Mouse (Mus musculus) heart, embryonic 16.5 days (tissue): Measurements from ENCODE around the gene Anapc2. TPM values are rescaled to one million over a fixed set of nuclear protein-coding genes. Genes with fewer than 3 reads are reported as not detected.

Experiments used
- polyA plus RNA-seq: library from polyadenylated mRNA; unstranded; fragments of >200 nt; fragmentation: Nextera tagmentation; extraction: Ambion mirVana; gene quantifications from 2 replicates; pipeline ENCODE4 v1.2.1, GENCODE M21; 2015

Gene Anapc2
- polyA plus RNA-seq, 1 experiment from 2014 or later: 80.5 TPM

Other genes with a start within 250 kb of the Anapc2 start
- 59.3 and 62.9 TPM in 2 replicates for gene Nsmf, start 218.1 kb upstream of the Anapc2 start, polyA plus RNA-seq
- gene Entpd8, start 192.2 kb upstream of the Anapc2 start, polyA plus RNA-seq: 0.30 TPM in 1 of 2 replicates, not detected in the other
- gene Noxa1, start 177.3 kb upstream of the Anapc2 start, polyA plus RNA-seq: 0.19 TPM in 1 of 2 replicates, not detected in the other
- gene Nrarp, start 91.7 kb upstream of the Anapc2 start, polyA plus RNA-seq: 16.2 and 18.1 TPM in 2 replicates
- 8.5 and 10.0 TPM in 2 replicates for gene Tor4a, start 75.6 kb upstream of the Anapc2 start, polyA plus RNA-seq
- 79.1 and 81.9 TPM in 2 replicates for gene Nelfb, start 61.0 kb upstream of the Anapc2 start, polyA plus RNA-seq
- gene Stpg3, start 57.8 kb upstream of the Anapc2 start, polyA plus RNA-seq: not detected in 2 replicates
- 1.1 TPM in 1 of 2 replicates, not detected in the other for gene Fam166a, start 53.7 kb upstream of the Anapc2 start, polyA plus RNA-seq
- 474 and 482 TPM in 2 replicates for gene Tubb4b, start 47.8 kb upstream of the Anapc2 start, polyA plus RNA-seq
- not detected in 2 replicates for gene Slc34a3, start 38.1 kb upstream of the Anapc2 start, polyA plus RNA-seq
- gene Rnf224, start 35.7 kb upstream of the Anapc2 start, polyA plus RNA-seq: not detected in 2 replicates
- 3.7 and 5.2 TPM in 2 replicates for gene Rnf208, start 30.2 kb upstream of the Anapc2 start, polyA plus RNA-seq
- gene Cysrt1, start 30.0 kb upstream of the Anapc2 start, polyA plus RNA-seq: 0.17 TPM in 1 of 2 replicates, not detected in the other
- gene AL732309.1, start 25.6 kb upstream of the Anapc2 start, polyA plus RNA-seq: 2.2 and 3.1 TPM in 2 replicates
- gene Tmem203, start 17.0 kb upstream of the Anapc2 start, polyA plus RNA-seq: 15.1 and 16.4 TPM in 2 replicates
- 4.3 and 5.9 TPM in 2 replicates for gene Tprn, start 9.9 kb upstream of the Anapc2 start, polyA plus RNA-seq
- 154 and 157 TPM in 2 replicates for gene Ssna1, start within 50 bp of the Anapc2 start, polyA plus RNA-seq
- gene Tmem210, start 15.7 kb downstream of the Anapc2 start, polyA plus RNA-seq: not detected in 2 replicates
- gene Lrrc26, start 17.4 kb downstream of the Anapc2 start, polyA plus RNA-seq: 0.89 and 1.2 TPM in 2 replicates
- 0.14 TPM in 1 of 2 replicates, not detected in the other for gene Grin1, start 46.7 kb downstream of the Anapc2 start, polyA plus RNA-seq
- 24.7 and 28.4 TPM in 2 replicates for gene Man1b1, start 59.9 kb downstream of the Anapc2 start, polyA plus RNA-seq
- 10.3 and 10.6 TPM in 2 replicates for gene Dpp7, start 83.9 kb downstream of the Anapc2 start, polyA plus RNA-seq
- gene Uap1l1, start 93.2 kb downstream of the Anapc2 start, polyA plus RNA-seq: 18.8 and 19.3 TPM in 2 replicates
- gene Sapcd2, start 99.8 kb downstream of the Anapc2 start, polyA plus RNA-seq: 21.1 and 22.5 TPM in 2 replicates
- 3.4 and 4.0 TPM in 2 replicates for gene Entpd2, start 123.4 kb downstream of the Anapc2 start, polyA plus RNA-seq
- 30.8 TPM in 2 replicates for gene Npdc1, start 126.9 kb downstream of the Anapc2 start, polyA plus RNA-seq
- gene Fut7, start 150.8 kb downstream of the Anapc2 start, polyA plus RNA-seq: 0.35 and 0.46 TPM in 2 replicates
- gene Abca2, start 156.2 kb downstream of the Anapc2 start, polyA plus RNA-seq: 5.4 and 5.8 TPM in 2 replicates
- 8.0 and 17.9 TPM in 2 replicates for gene Clic3, start 184.4 kb downstream of the Anapc2 start, polyA plus RNA-seq
- gene Paxx, start 188.6 kb downstream of the Anapc2 start, polyA plus RNA-seq: 37.6 and 40.4 TPM in 2 replicates
- gene Ptgds, start 197.6 kb downstream of the Anapc2 start, polyA plus RNA-seq: 192 and 202 TPM in 2 replicates
- gene Lcn12, start 221.4 kb downstream of the Anapc2 start, polyA plus RNA-seq: not detected in 2 replicates
- gene Fbxw5, start 228.3 kb downstream of the Anapc2 start, polyA plus RNA-seq: 92.1 and 97.8 TPM in 2 replicates
- 3.9 and 4.3 TPM in 2 replicates for gene C8g, start 229.2 kb downstream of the Anapc2 start, polyA plus RNA-seq